Mouse (Mus musculus): ENCODE measurements around the gene Plk3.

DNA sequence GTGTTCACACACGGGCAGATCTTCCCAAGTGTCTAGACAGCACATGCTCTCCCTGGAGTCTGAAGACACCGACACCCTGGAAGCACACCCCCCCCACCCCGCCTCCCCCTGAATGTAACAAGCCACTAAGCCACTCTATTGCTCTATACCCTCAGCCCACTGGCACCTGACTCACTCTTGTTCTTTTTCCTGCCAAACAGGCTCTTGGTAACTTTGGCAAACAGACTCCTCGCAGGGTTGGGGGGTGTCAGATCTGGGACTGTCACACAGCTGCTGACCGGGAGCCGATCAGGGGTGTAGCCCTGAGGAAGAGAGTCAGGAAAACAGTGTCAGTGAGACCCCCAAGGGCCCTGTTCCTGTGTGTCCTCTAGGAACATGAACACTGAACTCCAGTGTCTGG, 2.6 kb downstream of the Plk3 start:
- no peak for TF ChIP-seq POLR2A (IDR thresholded peaks at IDR 0.05; ENCODE audit: low read depth, low read length)
- no peak for TF ChIP-seq CTCF (IDR thresholded peaks at IDR 0.05; ENCODE audit: extremely low read depth, insufficient read length, insufficient replicate concordance, low read depth, low read length)
